Mouse (Mus musculus) C2C12 (cell line): Measurements from ENCODE around the gene Smox. TPM values are rescaled to one million over a fixed set of nuclear protein-coding genes. Genes with fewer than 3 reads are reported as not detected.

Experiments used
- H3K27me3 ChIP-seq: one replicate; pipeline ENCODE4 v1.6.1; 2011; ENCODE audit not compliant: control insufficient read depth, insufficient read depth, insufficient read length
- H3K36me3 ChIP-seq: one replicate; pipeline ENCODE4 v1.6.1; 2011; ENCODE audit not compliant: control insufficient read depth, insufficient read depth
- H3K4me3 ChIP-seq: one replicate; pipeline ENCODE4 v1.5.1; 2011; ENCODE audit warnings: mild to moderate bottlenecking, control low read depth; ENCODE audit not compliant: poor library complexity, insufficient read depth, severe bottlenecking
- H3K79me2 ChIP-seq: one replicate; pipeline ENCODE4 v1.6.1; 2011; ENCODE audit not compliant: control insufficient read depth, insufficient read depth
- H3K79me3 ChIP-seq: one replicate; pipeline ENCODE4 v1.6.1; 2011; ENCODE audit warnings: low read depth, control low read depth
- H3ac ChIP-seq: one replicate; pipeline ENCODE3; 2011; ENCODE audit warnings: low read depth; ENCODE audit not compliant: control insufficient read depth, insufficient read length
- CEBPB ChIP-seq: IDR thresholded peaks from one replicate; pipeline ENCODE4 v1.6.1; 2011; ENCODE audit warnings: low read depth, mild to moderate bottlenecking, control low read depth, moderate library complexity
- CTCF ChIP-seq: IDR thresholded peaks from one replicate; pipeline ENCODE4 v1.5.1; 2011; ENCODE audit not compliant: control insufficient read depth, insufficient read depth, insufficient read length
- FOSL1 ChIP-seq: IDR thresholded peaks from one replicate; pipeline ENCODE4 v1.8.0; 2011; ENCODE audit warnings: mild to moderate bottlenecking, low read length; ENCODE audit not compliant: poor library complexity, insufficient read depth, severe bottlenecking
- MAX ChIP-seq: IDR thresholded peaks from one replicate; pipeline ENCODE4 v1.6.1; 2011; ENCODE audit warnings: mild to moderate bottlenecking, control low read depth
- MYOD1 ChIP-seq: IDR thresholded peaks from one replicate; pipeline ENCODE4 v1.6.1; 2011; ENCODE audit warnings: low read depth; ENCODE audit not compliant: control insufficient read depth, insufficient read length
- MYOG ChIP-seq: IDR thresholded peaks from one replicate; pipeline ENCODE4 v1.6.1; 2011; ENCODE audit not compliant: control insufficient read depth, insufficient read length; ENCODE audit errors: extremely low read depth
- USF1 ChIP-seq: IDR thresholded peaks from one replicate; pipeline ENCODE4 v1.6.1; 2011; ENCODE audit warnings: low read depth, mild to moderate bottlenecking, control low read depth, moderate library complexity
- polyA plus RNA-seq: library from polyadenylated mRNA; unstranded; fragments of >200 nt; fragmentation: generic; extraction: Trizol; gene quantifications from one replicate; pipeline ENCODE4 v1.2.1, GENCODE M21; 2012; ENCODE audit warnings: missing spikeins

The Smox gene
- polyA plus RNA-seq, 1 experiment: 44.7 TPM

DNA sequence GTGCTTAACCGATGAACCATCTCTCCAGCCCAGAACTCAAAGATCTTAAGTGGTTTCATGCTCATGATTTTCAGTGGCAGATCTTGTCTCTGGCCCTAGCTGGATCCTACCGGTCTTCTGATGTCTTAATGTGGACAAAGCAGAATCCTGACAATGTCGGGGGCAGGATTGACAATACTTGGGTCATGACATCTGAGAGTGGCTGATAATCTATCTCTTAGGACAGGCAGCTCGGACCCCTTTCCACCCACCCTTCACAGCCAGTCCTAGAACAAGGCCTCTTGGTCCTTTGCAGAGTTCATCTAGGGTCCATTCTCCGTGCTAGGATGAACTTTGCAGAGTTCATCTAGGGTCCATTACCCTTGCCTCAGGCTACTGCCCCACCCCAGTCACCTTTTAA lies 2.1 kb downstream of the Smox start:
- Histone ChIP-seq H3K27me3 (no peaks in the 10 kb centered on the region), H3K79me2 (peaks cover 57% of the 10 kb centered on the region), H3K36me3 (no peaks in the 10 kb centered on the region), H3K4me3 (no peak overlapping the region), H3K79me3 (peaks cover 6% of the 10 kb centered on the region), H3ac (no peak overlapping the region)
- TF ChIP-seq CTCF (no peak), USF1 (no peak), MAX (no peak), MYOG (no peak), FOSL1 (no peak), MYOD1 (no peak)

DNA sequence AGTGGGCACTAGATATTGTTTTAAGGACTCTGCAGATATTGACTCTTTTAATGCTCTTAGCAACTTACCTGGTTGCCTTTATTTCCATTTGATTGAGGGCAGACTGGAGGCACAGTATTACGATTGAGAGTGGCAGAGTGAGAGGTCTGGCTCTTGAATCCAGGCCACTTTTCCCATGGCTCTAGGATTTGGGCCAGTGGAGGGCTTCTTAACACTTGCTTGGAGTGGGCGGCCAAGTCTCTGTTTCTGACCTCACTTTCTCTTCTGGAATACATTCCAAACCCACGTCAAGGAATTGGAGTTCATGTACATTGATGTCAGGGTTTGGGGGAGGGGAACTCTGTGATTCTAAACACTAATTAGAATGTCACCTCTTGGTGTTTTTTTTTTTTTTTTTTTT lies 4.0 kb downstream of the Smox start:
- Histone ChIP-seq H3K27me3 (no peaks in the 10 kb centered on the region), H3K79me2 (peaks cover 75% of the 10 kb centered on the region), H3K36me3 (no peaks in the 10 kb centered on the region), H3K79me3 (peaks cover 6% of the 10 kb centered on the region), H3K4me3 (no peak overlapping the region), H3ac (no peak overlapping the region)
- TF ChIP-seq FOSL1 (no peak), CTCF (no peak), USF1 (no peak), CEBPB (no peak), MYOD1 (no peak), MAX (no peak), MYOG (no peak)

DNA sequence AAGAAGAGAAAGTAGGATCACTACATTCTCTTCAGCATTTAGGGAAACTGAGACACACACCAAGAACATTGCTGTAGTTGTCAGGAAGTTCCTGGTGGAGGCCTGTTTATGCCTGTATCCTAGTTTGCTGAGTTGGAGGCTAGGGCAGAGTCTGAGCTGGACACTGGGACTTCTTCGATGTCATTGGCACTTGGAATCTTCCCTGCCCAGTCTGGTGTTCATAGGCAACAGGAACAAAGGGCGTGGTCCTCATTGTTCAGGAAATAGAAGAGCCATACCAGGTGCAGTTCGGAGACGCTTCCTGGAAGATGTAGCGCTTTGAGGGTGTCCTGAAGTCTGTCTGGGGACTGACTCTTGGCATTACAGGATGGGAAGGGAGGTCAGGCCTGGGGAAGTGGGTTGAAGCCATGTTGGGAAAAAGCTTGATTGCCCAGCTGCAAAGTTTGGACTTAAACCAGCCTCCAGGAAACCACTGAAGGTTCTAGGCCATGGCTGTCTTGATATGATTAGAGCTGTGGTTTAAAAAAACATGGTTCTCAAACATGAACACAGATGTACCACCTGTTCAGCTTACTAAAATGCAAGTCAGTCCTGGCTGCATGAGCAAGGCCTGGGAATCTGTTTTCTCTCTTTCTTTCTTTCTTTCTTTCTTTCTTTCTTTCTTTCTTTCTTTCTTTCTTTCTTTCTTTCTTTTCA lies 5.0 kb downstream of the Smox start:
- no peaks in the 10 kb centered on the region for H3K27me3 ChIP-seq
- H3K36me3 ChIP-seq: no peaks in the 10 kb centered on the region
- H3K4me3 ChIP-seq: no peak overlapping the region
- H3ac ChIP-seq: no peak overlapping the region
- TF ChIP-seq CEBPB: no peak
- no peak for TF ChIP-seq USF1
- TF ChIP-seq MYOG: no peak
- no peak for TF ChIP-seq MYOD1
- TF ChIP-seq CTCF: no peak
- TF ChIP-seq MAX: no peak
- no peak for TF ChIP-seq FOSL1
- H3K79me3 ChIP-seq: peaks cover 11% of the 10 kb centered on the region
- H3K79me2 ChIP-seq: peaks cover 85% of the 10 kb centered on the region

DNA sequence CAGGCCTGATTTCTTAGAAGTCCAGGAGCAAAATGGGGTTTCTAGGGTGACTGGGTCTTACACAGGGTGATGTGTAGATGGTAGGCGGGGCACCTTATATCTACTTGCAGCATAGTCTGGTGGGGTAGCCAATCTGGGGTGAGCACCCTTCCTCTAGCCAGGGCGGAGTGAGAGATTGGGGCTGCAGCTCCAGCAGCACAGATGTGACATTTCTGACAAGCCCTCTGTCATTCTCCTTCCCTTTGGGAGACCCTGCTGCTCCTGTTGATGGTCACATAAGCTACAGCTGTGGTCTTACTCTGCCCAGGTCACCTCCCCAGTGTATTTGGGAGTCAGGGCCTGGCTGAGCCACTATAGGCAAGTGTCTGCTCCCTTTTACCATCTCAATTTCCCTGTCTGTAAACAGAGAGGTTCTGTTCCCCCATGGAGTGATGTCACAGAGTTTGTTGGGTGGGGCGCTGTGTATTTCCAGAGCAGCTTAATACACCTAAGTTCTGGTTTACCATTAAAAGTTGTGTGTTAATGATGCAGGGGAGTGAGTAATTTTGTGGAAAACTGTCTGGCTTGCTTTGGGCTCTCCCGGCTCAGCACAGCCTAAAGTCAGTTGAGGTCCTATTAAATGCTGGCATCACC lies 6.0 kb downstream of the Smox start:
- Histone ChIP-seq H3K27me3 (no peaks in the 10 kb centered on the region), H3K36me3 (no peaks in the 10 kb centered on the region), H3ac (no peak overlapping the region), H3K4me3 (no peak overlapping the region), H3K79me2 (peaks cover 92% of the 10 kb centered on the region), H3K79me3 (peaks cover 11% of the 10 kb centered on the region)
- TF ChIP-seq CEBPB: no peak

DNA sequence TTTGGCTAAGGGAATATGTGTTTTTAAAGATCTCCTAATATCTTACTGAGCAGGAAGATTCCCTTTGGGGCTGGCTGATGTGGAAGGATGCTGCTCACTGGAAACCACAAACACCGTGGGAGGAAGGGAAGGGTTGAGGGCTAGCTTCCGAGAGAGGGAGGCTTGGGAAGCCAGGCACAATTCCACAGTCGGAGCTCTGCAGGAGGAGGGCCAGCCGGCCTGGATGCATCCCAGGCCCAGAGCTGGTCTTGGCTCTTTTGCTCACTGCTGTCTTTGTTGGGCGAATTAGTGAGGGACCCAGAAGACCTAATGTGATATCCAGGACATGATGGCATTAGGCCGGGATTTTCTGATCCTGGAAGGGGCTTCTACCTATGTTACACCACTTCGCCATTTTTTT lies 6.9 kb downstream of the Smox start:
- Histone ChIP-seq H3K36me3 (no peaks in the 10 kb centered on the region), H3K27me3 (no peaks in the 10 kb centered on the region)
- TF ChIP-seq CEBPB (no peak), MYOD1 (no peak), MAX (no peak), USF1 (no peak), FOSL1 (no peak), CTCF (no peak), MYOG (no peak)

More for the DNA sequence above, 6.9 kb downstream of the Smox start:
- Histone ChIP-seq H3K79me3 (peaks cover 11% of the 10 kb centered on the region), H3K4me3 (no peak overlapping the region), H3K79me2 (peaks cover 84% of the 10 kb centered on the region), H3ac (no peak overlapping the region)
